Mouse (Mus musculus): ENCODE data around the gene Lama1.
"Not testable (repeated sequence)": the region's sequence is repeated elsewhere in the genome, so short reads cannot be mapped to it uniquely, and the experiment has no call there.

Lama1 gene

DNA sequence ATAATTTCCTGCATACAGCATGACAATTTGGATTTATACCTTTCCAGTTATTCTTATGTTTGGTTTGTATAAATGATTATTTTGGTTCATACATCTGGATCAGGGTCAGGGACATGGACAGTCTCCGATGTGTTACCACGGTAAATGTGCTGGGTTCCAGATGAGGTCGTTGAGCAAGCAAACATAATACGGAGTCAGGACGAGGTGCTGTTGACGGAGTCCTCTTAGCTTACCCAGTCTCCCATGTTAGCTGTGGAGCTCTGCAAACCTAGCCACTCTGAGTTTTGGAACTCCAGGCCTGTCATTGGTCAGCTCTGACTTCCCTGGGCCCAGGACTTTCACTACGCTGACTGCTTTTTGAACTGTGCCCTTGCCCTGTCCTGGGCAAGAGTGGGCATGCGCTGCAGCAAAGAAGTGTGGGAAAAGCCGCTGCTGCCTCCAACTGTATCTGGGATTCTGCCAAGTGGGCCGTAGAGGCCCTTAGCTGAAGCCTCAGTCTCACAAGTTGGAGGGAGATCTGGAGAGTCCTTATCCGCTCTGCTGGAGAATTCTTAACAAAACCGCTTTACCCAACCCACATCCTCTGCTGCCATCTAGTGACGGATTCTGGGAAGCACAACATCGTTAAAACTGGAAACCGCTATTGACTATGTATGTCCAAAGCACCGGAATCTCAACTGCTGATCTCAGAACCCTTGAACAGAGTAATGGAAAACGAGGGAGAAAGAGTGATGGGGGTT, 140.5 kb downstream of the Lama1 start:
- no peak for DNase-seq (ENCODE audit: low spot score in 2 of 2)

DNA sequence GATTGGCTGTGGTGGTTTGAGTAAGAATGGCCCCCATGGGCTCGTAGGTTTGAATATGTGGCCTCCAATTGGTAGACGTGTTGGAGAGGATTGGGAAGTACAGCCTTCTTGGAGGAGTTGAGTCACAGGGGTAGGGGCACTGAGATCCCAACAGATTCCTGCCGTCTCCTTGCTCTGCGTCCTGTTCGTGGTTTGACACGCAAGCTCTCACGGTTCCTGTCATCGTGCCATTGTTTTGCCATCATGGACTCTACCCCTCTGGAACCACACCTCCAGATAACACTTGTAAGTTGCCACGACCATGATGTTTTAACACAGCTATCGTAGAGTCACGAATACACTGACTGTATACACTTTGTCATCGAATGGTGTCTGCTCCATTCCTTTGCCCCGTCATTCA, 141.9 kb downstream of the Lama1 start:
- DNase-seq (ENCODE audit: low spot score in 2 of 2), result no peak

DNA sequence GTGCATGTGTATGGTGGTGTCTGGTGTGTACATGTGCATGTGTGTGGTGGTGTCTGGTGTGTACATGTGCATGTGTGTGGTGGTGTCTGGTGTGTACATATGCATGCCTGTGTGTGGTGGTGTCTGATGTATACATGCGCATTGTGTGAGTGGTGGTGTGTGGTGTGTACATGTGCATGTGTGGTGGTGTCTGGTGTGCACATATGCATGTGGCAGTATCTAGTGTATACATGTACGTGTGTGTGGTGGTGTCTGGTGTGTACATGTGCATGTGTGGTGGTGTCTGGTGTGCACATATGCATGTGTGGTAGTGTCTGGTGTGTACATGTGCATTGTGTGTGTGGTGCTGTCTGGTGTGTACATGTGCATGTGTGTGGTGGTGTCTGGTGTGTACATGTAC, 144.4 kb downstream of the Lama1 start:
- not testable (repeated sequence) for DNase-seq (ENCODE audit: low spot score in 2 of 2)

DNA sequence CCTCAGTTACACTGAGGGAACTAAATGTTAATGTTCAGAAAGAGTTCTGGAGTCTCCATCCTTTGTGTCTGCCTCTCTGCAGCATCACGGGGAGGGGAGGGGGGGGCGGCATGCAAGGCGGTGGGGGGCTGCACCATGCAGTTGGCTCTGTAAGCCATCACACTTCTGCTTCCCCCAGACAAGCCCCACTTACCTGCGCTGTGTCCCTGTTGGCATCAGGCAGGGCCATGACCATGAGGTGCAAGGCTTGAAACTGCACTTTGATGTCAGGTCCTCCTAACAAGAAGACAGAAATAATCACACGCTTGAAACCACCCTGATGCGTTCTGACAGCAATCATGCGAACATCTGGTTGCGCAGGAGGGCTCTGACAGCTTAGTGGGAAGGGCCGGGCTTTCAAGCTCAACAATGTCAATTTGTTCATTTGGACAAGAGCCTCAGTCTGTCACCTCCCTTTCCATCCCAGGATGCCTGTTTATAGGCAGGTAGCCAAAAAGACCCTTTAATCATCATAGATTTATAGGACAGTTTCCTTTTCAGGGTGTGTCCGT, 164.1 kb downstream of the Lama1 start:
- DNase-seq (ENCODE audit: low spot score in 2 of 2), result no peak

DNA sequence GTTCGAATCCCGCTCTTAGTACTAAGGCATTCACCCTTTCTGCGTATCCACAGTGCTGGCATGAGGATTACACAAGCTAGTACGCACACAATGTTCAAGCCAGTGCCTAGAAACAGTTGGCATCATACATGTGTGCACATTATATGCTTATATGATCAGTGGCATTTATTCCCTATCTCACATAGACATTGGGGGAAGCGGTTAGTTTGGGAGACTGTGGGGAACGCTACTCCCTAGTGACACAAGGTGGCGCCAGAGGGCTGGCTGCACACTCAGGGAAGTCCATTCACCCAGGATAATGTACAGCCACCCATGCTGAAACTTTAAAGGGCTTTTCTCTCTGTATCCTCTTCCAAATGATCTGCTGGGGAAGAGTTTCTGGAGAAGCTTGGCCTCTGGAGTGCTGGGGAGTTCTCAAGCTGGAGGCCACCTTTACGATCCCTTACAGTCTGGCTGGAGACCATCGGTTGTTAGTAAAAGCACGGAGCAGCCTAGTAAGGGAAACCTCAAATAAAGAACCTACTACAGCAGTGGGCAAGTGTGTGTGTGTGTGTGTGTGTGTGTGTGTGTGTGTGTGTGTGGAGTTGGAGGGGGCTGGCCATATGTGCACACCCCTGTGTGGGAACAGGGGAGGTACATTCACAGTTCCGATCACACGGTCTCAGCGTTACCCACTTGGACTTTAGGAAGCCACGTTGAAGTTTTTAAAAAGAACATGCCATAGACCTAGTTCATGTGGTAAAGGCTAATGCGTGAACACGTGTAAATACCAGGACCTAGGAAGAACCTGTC, 164.9 kb downstream of the Lama1 start:
- DNase-seq (ENCODE audit: low spot score in 2 of 2), result no peak

DNA sequence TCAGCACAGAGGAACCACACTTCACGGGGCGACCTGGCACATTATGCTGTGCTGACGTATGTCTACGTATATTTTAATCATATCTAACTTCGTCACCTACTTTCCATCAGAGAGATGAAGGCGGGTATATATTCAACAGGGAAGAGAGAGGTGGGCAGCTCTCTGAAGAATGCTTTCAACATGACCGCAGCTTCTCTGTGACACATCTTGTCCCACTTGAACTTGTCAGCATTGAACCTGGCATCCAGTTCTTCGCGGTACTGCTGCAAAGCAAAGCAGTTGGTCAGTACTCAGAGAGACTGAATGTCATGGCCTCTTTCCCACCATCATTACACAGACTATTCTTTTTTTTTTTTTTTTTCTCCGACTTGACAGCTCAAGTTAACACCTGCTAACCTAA, 167.3 kb downstream of the Lama1 start:
- no peak for DNase-seq (ENCODE audit: low spot score in 2 of 2)

DNA sequence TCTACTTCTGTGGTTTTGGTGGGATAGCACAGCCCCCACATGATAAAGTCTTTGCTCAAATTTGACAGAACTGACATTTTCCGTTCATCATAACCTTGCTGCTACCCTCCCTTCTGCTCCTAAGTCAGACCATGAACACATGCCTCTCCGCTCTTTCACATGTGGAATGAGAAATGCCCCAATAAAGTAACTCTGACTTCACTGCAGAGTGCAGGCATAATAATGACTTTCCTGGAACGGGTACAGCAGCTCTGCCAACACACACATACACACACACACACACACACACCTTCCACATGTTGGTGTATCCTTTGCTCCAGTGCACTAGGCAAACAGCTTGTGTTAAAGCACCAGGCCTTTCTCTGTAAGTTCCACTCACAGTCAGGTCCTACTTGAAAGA, 167.9 kb downstream of the Lama1 start:
- no peak for DNase-seq (ENCODE audit: low spot score in 2 of 2)

DNA sequence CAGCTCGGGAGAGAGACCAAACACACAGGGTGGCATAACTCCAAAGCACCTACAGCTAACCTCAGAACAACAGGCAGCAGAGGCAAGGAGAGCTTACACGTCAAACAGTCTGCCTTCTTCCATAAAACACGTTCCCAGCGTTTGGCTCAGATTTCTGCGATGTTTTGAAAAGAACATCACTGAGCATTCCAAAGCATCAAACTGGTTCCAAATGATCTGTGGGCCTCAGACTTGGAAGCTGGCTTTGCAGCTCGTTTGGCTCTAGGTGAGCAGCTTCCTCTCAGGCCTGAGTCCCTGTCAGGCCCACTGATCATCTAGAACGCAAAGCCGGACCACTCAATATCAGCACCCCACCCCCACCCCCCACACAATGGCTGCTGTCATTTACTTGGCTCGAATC, 169.0 kb downstream of the Lama1 start:
- no peak for DNase-seq (ENCODE audit: low spot score in 2 of 2)

DNA sequence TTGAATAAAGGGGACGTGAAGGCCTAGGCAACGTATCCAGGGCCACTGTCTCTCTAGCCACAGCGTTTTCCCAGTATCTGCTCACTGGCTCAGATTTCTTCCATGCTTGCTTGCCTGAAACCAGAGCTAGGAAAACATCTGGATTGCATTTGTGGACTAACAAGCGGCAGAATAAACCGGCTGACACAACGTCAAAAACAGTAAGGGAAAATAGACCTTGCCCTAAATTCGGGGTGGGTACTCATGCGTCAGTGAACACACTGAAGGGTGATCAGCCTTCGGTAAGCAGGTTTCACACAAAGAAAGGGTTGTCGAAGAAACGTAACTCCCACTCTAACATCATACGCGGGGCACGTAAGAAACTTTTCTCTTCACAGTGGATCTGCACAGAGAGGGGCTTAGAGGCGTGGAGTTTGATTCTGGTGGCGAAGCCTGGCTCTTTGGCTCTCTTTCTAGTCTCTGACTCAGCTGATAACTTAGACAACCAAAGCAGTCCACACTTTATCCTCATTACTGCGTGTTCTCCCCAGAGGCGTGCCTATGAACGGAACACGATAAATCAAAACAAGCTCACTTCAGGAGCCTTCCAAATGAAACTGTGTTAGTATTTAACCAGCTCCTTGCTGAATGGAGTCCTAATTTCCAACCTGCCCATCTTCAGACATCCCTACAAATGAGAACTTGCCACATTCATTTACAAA, 169.6 kb downstream of the Lama1 start:
- DNase-seq (ENCODE audit: low spot score in 2 of 2), result no peak

DNA sequence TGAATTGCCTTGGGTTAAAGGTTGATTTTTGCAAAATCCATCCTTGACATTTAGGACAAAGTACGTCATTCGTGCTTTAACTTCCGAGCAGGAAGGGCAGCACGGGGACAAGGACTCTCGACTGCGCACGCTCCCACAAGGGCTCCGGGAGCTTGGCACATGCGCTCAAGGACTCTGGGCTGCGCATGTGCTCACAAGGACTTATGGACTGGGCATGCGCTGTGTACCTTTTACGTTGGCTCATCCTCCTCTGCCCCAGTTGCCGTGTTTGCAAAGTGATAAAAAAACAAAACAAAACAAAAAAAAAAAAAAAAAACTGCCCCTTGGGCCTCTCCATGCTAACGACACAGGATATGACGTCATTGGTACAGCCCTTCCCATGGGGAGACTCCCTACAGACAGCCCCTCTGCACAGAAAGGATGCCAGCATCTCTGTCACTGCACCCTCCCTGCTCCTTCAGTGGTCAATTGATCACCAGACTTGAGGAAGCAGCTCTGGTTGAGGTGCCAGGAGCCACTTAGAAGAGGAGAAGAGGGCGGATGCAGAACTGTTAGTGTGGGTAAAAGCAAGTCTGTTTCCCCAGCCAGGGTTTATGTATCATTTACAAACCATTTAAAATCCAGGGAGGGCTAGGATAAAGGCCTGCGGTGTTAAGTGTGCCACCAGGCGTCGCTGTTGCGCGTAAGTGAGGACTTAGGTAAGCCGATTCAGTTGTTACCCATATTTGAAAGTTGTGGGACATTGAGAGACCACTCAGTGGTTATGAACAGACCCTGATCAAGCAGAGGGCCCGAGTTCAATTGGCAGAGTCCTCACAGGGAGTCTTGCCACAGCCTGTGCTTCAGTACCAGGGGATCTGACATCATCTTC, 172.9 kb downstream of the Lama1 start:
- no peak for DNase-seq (ENCODE audit: low spot score in 2 of 2)

All from spleen, postnatal 14 days (tissue).